Mouse (Mus musculus): ENCODE data around the gene Mab21l1. TPM values are rescaled to one million over a fixed set of nuclear protein-coding genes. Genes with fewer than 3 reads are reported as not detected.
A peak's percentile ranks its signal among the peaks of the same experiment; 100 is the strongest.

Gene Mab21l1
- polyA plus RNA-seq, 2 experiments from 2014 or later = 0.28 TPM; not detected in 1

DNA sequence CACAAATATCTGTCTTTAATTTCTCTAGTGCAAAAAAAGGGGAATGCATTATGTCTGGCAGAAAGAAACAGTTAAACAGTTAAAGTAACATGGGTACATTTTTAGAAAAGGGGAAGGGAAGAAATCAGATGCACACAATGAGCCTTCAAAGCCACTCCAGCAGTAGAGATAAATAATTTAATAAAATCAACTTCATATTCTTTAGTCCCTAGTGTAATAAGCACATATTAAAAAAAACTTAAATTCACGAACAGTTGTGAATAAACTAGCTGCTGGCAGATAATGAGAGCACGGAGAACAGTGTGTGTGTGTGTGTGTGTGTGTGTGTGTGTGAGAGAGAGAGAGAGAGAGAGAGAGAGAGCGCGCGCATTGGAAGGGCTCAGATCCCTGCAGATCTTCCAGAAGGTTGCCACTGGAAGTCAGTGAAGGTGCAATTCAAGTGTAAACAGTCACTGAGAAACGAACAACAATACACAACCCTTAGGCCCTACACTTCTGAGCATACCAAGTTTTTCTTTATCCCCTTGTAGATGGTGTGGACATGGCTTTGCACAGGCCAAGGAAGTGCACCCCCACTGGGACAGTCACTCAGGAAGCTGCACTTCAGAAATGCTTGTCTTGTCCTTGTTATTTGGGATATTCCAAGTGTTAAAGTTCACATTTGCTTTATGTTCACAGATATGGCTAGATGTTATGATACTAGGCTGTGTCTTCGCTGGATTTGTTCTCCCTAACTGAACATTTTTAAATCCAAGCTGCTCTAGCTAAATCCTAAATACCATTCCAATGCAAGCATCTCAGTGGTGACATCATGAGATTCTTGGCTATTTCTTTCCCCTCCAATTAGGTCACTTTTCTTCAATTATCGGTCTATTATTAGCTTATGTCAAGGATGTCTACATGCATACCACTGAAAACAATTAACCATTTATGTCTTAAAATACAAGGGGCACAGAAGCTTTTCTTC is 3.3 kb upstream of the Mab21l1 start:
- ATAC-seq = no peak

DNA sequence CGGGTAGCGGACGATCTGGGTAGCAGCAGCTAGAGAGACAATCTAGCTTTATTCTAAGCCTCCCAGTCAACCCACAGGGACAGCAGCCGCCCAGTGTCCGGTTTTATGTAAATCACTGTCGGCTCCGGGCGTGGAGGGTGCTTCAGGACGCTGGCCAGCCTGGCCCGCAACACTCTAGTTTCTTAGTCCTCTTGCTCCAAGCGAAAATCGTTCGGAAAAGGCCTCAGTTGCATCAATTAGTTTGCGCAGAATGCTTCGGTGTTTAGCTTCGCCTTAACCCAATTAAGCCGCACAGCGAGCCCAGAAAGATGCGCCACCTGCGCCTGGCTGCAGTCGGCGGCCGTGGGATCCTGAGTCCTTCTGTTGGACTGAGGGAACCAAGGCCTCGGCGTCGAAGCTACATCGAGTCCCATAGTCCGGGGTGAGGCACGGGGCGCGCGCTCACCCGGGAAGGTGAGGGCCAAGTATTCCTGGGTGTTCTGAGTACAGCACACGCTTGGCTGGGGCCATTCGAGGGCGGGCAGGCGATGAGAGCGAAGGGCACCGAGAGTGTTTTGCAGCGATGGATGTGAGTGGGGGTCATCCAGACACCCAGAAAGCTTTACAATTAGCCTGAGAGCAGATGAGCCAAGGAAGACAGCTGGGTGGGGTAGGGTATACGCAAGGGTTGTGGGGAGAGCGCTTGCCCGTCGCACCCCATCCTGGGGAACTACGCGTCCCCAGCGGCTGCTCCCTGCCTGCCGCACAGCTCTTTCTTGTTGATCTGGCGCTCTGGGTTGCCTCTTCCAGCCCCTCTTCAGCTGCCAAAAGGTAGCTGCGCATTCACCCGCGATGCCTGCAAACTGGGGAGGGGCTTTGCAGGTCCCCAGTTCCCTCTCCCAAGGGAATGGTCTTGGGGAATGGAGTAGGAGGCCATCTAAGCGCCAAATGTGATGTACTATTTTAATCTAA is 1.9 kb upstream of the Mab21l1 start:
- no peak for ATAC-seq

- no peak for ATAC-seq
These were observed 768 bp upstream of the Mab21l1 start for GRCm38 (mm10) chr3:55781429-55782055.

DNA sequence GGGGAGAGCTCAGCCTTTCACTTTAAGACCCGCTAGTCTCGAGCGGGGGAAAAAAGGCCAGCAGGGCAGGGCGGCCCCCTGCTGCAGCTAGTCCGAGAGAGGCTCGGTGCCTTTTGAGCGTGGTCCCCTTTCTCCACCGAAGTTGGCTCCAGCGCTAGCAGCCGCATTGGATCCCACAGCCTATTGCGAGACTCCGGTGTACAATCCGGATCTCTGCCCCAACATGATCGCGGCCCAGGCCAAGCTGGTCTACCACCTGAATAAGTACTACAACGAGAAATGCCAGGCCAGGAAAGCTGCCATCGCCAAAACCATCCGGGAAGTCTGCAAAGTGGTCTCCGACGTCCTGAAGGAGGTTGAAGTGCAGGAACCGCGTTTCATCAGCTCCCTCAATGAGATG is 461 bp downstream of the Mab21l1 start:
- ATAC-seq = peak; percentile 28

- ATAC-seq = peak; percentile 33
These were observed 1.1 kb downstream of the Mab21l1 start for GRCm38 (mm10) chr3:55783171-55784081.

GRCm38 (mm10) chr3:55784101-55784500 is 1.8 kb downstream of the Mab21l1 start:
- ATAC-seq = no peak

DNA sequence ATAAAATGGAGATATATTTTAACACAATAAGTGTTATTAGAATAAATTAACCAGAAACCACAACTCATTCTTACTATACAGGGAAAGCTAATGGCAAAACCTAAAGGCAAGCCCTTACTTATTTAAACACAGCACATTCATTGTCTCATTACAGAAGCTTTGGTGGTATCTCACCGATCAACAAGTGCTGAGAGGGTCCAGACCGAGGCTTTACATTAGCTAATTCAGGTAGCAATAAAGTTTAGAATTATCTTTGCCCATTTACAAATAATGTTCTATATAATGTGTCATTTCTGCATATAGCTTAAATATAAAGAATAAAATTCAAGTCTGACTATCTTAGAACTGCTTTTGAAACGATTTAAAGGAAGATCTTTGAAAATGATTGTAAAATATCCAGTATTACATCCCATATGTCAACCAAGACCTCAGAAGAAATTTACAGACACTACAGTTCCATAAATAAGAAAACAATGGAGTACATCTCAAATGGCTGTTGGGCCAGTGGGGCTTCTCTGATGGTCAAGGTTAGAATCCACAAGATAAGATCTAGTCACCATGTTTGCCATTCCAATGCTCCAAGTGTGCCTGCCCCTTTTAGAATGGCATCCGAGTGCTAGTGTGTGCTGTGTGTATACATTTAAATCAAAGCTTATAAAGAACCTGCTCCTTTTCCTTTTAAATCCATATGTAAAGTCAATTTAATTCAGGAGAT is 3.1 kb downstream of the Mab21l1 start:
- ATAC-seq = no peak

GRCm38 (mm10) chr3:55785981-55786725 is 3.8 kb downstream of the Mab21l1 start:
- no peak for ATAC-seq

DNA sequence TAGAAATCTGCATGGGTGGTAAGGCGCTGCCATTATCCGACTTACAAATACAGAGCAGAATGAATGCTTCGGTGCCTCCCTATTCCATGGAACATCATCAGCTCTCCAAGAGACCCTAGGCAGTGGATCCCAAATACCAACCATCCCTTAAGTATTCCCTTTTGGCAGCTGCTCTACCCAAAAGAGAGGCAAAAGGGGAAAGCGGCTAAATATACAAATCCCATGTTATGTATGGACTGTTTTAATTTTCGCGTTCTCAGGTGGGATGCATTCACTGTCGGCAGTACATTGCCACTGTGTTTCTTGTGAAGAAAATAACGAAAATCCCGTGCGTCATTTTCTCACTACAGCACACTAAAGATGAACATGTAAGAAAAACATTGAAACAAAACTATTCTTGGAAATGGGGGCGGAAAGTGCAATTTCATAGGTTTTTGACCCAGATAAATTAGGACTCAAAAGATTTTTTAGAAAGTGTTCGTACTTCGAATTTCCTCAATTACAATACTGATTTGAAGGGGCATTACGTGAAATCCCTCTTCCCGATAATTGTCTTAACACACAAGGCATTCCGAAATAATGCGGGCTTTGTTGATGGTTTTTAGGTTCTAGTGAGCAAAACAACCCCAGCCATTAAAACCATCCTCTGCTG is 4.7 kb downstream of the Mab21l1 start:
- no peak for ATAC-seq

DNA sequence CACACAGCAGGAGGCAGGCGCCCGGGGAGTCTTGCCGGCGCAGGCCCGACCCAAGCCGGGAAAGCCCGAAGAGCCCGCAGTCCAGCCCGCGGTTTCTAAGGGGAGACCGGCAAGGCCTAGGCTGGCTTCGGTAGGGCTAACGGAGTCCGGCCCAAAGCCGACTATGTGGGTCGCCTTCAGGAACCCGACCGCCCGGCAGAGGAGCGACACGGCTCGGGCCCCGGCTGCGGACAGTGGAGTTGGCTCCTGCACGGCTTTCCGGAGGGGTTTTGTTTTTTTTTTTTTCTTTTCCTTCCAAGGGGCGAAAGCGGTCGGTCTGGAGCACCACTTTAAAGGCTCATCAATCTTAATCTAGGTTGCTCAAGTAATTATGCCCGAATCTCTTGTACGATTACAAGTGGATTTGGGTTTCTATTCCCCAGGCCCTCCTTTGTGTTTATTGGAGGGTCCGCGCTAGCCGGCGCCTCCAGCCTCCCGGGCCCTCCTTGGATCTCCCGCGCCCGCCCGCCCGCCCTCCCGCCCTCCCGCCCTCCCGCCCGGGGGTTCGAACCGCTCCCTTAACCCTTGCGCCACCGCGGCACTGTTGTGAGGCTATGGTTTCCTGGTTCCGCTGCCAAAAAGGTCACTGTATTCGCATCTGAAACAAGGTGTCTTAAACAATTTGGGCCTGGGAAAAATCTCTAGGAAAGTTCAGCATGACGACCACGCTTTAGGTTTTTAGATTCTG is 5.3 kb downstream of the Mab21l1 start:
- ATAC-seq = no peak

DNA sequence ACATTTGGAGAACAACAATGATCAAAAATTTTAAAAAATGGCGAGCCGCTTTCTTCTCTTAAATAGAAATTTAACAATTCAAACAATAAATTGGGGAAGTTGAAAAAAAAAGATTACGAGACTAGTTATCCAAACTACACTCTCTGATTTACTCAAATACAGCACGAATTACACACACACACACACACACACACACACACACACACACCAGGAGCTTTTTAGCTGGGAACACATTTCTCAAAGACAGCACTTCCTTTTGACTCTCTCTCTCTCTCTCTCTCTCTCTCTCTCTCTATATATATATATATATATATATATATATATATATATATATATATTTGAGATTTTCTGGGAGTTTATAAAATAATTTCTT is 5.9 kb downstream of the Mab21l1 start:
- ATAC-seq = no peak

- no peak for ATAC-seq
These were observed 6.4 kb downstream of the Mab21l1 start for GRCm38 (mm10) chr3:55788621-55789201.

DNA sequence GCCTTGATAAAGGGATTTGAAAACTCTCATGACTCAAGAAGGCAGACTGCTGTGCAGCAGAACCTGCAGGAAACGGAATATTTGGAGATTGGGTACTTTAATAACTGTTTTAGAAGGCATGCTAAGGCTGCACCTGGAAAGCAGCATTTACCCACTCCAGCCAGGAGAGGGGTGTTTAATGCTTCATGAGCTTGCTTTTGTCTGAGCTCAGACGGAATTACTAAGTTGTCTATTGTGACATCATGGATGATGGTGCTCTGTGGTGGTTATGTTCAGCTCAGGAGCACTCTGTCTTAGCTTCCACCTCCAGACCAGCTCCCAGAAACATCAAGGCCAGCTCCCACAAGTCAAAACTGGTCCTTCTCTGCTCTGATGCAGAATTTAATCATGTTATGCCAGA is 7.5 kb downstream of the Mab21l1 start:
- no peak for ATAC-seq

DNA sequence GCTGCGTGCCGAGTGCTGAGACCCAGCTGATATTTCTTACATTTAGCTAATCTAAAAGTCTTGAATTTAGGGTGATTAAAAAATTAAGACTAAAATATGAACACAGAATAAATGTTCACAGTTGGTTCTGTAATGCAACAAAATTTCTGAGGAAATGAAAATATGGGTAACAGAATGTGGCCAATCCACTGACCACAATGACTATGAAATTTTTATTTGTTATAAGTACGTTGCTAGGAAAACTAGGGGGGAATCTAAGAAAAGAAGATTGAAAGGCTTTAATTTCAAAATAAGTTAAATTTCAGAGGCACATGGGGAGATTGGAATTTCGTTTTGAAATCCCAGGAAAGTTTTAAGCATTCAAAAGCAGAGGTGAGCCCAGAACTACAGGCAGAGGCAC is 8.3 kb downstream of the Mab21l1 start:
- no peak for ATAC-seq

DNA sequence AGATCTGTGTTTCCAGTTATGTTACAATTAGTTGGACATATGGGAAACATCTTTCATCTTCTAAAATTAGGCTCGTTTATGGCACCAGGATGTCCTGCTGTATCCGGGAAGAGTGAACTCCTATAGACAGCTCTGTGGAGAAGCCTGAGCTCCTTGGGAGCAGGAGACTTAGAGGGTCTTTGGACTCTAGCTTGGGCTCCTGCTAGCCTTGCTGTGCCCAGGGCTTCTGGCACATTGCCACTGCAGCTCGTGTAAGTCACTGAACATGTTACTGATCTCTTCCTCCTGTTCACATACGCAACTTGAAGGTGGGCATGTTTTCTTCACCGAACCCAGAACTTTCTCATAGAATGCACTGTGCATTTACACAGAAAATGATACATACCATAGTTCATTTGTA is 9.9 kb downstream of the Mab21l1 start:
- no peak for ATAC-seq

- ATAC-seq = no peak
These were observed 11.7 kb downstream of the Mab21l1 start for GRCm38 (mm10) chr3:55793842-55794575.

GRCm38 (mm10) chr3:55794768-55795167 is 12.5 kb downstream of the Mab21l1 start:
- no peak for ATAC-seq

Data from CD4-positive, CD25-positive, alpha-beta regulatory T cell, adult 4 months (primary cell).